Mouse (Mus musculus) lung, embryonic 14.5 days (tissue): ENCODE measurements at regions not wholly inside any gene's neighbourhood (a gene's known extent, or its start where the extent isn't known, plus 50 kb on each side); places are given as distances from the start of the nearest gene placed in this dataset.

Experiments
- ATAC-seq: fragments of 200-750 bp; cut with Nextera tagmentation; 2 replicates; pipeline ENCODE4 v1.8.0; 2017; ENCODE audit warnings: mild to moderate bottlenecking, moderate TSS enrichment, moderate library complexity; ENCODE audit not compliant: insufficient read depth
- DNase-seq: peaks from one replicate; pipeline ENCODE4 v3.0.0-alpha.2; 2015
- H3K27ac ChIP-seq: fragments of 300-500 bp; sonication (generic); 2 replicates; pipeline ENCODE4 v1.5.1; 2014; ENCODE audit warnings: low read depth, mild to moderate bottlenecking, moderate library complexity
- H3K27me3 ChIP-seq: fragments of 300-500 bp; sonication (generic); 2 replicates; pipeline ENCODE4 v1.6.1; 2014; ENCODE audit warnings: low read length, control low read depth; ENCODE audit not compliant: insufficient read depth
- H3K36me3 ChIP-seq: fragments of 300-500 bp; sonication (generic); 2 replicates; pipeline ENCODE4 v1.6.1; 2014; ENCODE audit warnings: control low read depth; ENCODE audit not compliant: insufficient read depth
- H3K4me1 ChIP-seq: fragments of 300-500 bp; sonication (generic); 2 replicates; pipeline ENCODE4 v1.6.1; 2014; ENCODE audit warnings: antibody characterized with exemption, control low read depth; ENCODE audit not compliant: insufficient read depth
- H3K4me2 ChIP-seq: fragments of 300-500 bp; sonication (generic); 2 replicates; pipeline ENCODE4 v1.6.1; 2014; ENCODE audit warnings: mild to moderate bottlenecking
- H3K4me3 ChIP-seq: fragments of 300-500 bp; sonication (generic); 2 replicates; pipeline ENCODE4 v1.5.1; 2014; ENCODE audit warnings: low read depth, low read length
- H3K9ac ChIP-seq: fragments of 300-500 bp; sonication (generic); 2 replicates; pipeline ENCODE4 v1.6.1; 2014
- H3K9me3 ChIP-seq: fragments of 300-500 bp; sonication (generic); 2 replicates; pipeline ENCODE4 v1.6.1; 2016; ENCODE audit warnings: low read depth, low read length, control low read depth
- CTCF ChIP-seq: IDR thresholded peaks from 2 replicates; pipeline ENCODE4 v1.5.1; 2016; ENCODE audit warnings: antibody characterized with exemption, low read depth
- whole genome bisulfite sequencing: fragments of 180-500 bp; shearing (Covaris S2); extraction: QIAGEN DNeasy Blood & Tissue Kit; methylation state at CpG from one replicate; pipeline ENCODE4 v1.1.7; 2014; 5-methylcytosine and 5-hydroxymethylcytosine counted together

DNA sequence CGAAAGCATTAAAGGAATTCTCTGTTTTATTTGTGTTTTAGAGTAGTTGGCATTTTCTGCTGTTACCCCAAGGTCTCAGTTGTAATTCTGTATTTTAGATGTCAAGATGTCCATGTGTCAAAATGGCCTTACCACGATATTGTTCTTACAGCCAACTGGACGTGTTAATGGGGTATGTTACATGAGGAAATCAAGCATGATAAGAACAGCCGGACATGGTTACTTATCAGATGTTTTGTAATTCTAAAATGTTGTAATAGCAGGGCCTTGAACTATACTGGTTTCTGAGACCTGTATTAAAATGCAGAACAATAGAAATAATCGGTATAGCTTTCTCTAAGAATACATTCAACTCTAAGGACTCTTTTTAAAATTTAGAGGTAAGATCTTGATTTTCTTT, 201.3 kb downstream of the Foxo1 start:
- ATAC-seq (no peak), DNase-seq (no peak)
- Histone ChIP-seq H3K4me3 (no peak overlapping the region), H3K9ac (no peak overlapping the region), H3K36me3 (no peaks in the 10 kb centered on the region), H3K27me3 (no peaks in the 10 kb centered on the region), H3K4me2 (no peak overlapping the region), H3K27ac (no peak overlapping the region), H3K9me3 (peaks cover 3% of the 10 kb centered on the region; the same call in 1 of the 2 replicates), H3K4me1 (no peaks in the 10 kb centered on the region)
- no peak for TF ChIP-seq CTCF
- WGBS = 81% methylated on average over 5 of the region's 5 CpGs

DNA sequence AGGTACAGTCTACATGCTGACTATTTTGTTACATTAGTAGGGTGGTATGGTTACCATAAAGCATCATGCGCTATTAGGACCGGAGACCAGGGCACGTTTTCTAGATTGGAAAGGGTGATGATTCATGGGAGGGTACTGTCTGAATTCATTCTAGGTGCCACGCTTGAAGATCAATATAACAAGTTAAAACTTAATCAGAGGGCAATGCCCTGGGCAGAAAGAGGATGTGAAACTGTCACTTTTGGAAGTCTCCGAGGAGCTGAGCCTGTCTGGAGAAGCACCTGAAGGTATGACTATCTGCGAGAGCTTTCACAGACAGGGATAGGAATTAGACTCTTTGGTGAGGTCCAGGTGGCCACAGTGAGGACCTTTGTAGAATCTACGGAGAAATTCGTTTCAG, 200.2 kb downstream of the Foxo1 start:
- WGBS = 89% methylated on average over 8 of the region's 8 CpGs

GRCm38 (mm10) chr3:52467876-52468275, 199.7 kb downstream of the Foxo1 start:
- Histone ChIP-seq H3K4me1 (no peaks in the 10 kb centered on the region), H3K27me3 (no peaks in the 10 kb centered on the region), H3K27ac (no peak overlapping the region), H3K4me3 (no peak overlapping the region), H3K36me3 (no peaks in the 10 kb centered on the region), H3K9me3 (peaks cover 3% of the 10 kb centered on the region; the same call in 1 of the 2 replicates), H3K9ac (no peak overlapping the region), H3K4me2 (no peak overlapping the region)
- 67% methylated on average over 3 of the region's 3 CpGs for WGBS
- ATAC-seq = no peak
- no peak for TF ChIP-seq CTCF
- no peak for DNase-seq

More for the DNA sequence above, 200.2 kb downstream of the Foxo1 start:
- H3K27ac ChIP-seq = no peak overlapping the region
- H3K27me3 ChIP-seq = no peaks in the 10 kb centered on the region
- no peak overlapping the region for H3K4me3 ChIP-seq
- no peaks in the 10 kb centered on the region for H3K4me1 ChIP-seq
- peaks cover 3% of the 10 kb centered on the region; the same call in 1 of the 2 replicates for H3K9me3 ChIP-seq
- no peak overlapping the region for H3K4me2 ChIP-seq
- H3K36me3 ChIP-seq = no peaks in the 10 kb centered on the region
- no peak for DNase-seq
- ATAC-seq = no peak
- no peak for TF ChIP-seq CTCF
- H3K9ac ChIP-seq = no peak overlapping the region

- no peak for ATAC-seq
- no peak for DNase-seq
- WGBS = 66% methylated on average over 11 of the region's 11 CpGs
- H3K9me3 ChIP-seq = peaks cover 3% of the 10 kb centered on the region; the same call in 1 of the 2 replicates
- H3K27me3 ChIP-seq = no peaks in the 10 kb centered on the region
- TF ChIP-seq CTCF = no peak
- H3K27ac ChIP-seq = no peak overlapping the region
- no peak overlapping the region for H3K9ac ChIP-seq
- H3K4me2 ChIP-seq = no peak overlapping the region
- no peaks in the 10 kb centered on the region for H3K36me3 ChIP-seq
- H3K4me1 ChIP-seq = no peaks in the 10 kb centered on the region
- H3K4me3 ChIP-seq = no peak overlapping the region
These were observed 198.9 kb downstream of the Foxo1 start for GRCm38 (mm10) chr3:52466984-52467565.

- no peak overlapping the region for H3K9ac ChIP-seq
- TF ChIP-seq CTCF = no peak
- no peak overlapping the region for H3K4me3 ChIP-seq
- 60% methylated on average over 3 of the region's 3 CpGs for WGBS
- DNase-seq = no peak
- H3K9me3 ChIP-seq = peaks cover 3% of the 10 kb centered on the region; the same call in 1 of the 2 replicates
- H3K36me3 ChIP-seq = no peaks in the 10 kb centered on the region
- H3K27me3 ChIP-seq = no peaks in the 10 kb centered on the region
- H3K4me1 ChIP-seq = no peaks in the 10 kb centered on the region
- H3K27ac ChIP-seq = no peak overlapping the region
- ATAC-seq = no peak
- no peak overlapping the region for H3K4me2 ChIP-seq
These were observed 198.4 kb downstream of the Foxo1 start for GRCm38 (mm10) chr3:52466571-52466970.

DNA sequence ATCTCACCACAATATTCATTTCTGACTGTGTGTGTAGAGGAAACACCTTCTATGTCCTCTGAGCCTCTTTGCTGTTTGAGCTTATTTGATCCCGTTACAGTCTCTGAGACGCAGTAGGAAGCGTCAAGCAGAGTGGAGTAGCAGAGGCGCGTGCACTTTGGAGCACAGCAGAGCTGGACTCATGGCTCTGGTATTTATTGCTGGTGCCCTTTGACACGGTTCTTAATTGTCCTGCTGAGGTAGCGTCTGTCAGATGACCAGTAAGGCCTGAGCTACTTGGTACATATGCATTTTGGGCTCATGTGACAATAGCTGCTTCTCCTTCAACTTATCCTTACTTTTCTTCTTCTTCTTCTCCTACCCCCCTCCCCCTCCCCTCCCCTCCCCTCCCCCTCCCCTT, 195.8 kb downstream of the Foxo1 start:
- no peak for TF ChIP-seq CTCF
- ATAC-seq (no peak), DNase-seq (no peak)

GRCm38 (mm10) chr3:52454955-52455354, 186.8 kb downstream of the Foxo1 start:
- Histone ChIP-seq H3K27ac (no peak overlapping the region), H3K27me3 (no peaks in the 10 kb centered on the region), H3K9me3 (no peaks in the 10 kb centered on the region), H3K4me3 (no peak overlapping the region), H3K36me3 (no peaks in the 10 kb centered on the region), H3K9ac (no peak overlapping the region), H3K4me2 (no peak overlapping the region), H3K4me1 (no peaks in the 10 kb centered on the region)
- ATAC-seq (no peak), DNase-seq (no peak)
- TF ChIP-seq CTCF = no peak
- WGBS = 69% methylated on average over 5 of the region's 5 CpGs

More for the DNA sequence above, 195.8 kb downstream of the Foxo1 start:
- no peak overlapping the region for H3K9ac ChIP-seq
- no peak overlapping the region for H3K4me3 ChIP-seq
- H3K4me1 ChIP-seq = no peaks in the 10 kb centered on the region
- WGBS = 53% methylated on average over 7 of the region's 7 CpGs
- H3K9me3 ChIP-seq = no peaks in the 10 kb centered on the region
- no peaks in the 10 kb centered on the region for H3K27me3 ChIP-seq
- H3K36me3 ChIP-seq = no peaks in the 10 kb centered on the region
- no peak overlapping the region for H3K27ac ChIP-seq
- H3K4me2 ChIP-seq = no peak overlapping the region
